Mouse (Mus musculus): ENCODE results near the gene Camkmt. TPM values are rescaled to one million over a fixed set of nuclear protein-coding genes. Genes with fewer than 3 reads are reported as not detected.

Gene Camkmt
- polyA plus RNA-seq, 1 experiment = 4.8 TPM

- H3K4me1 ChIP-seq (ENCODE audit: control insufficient read depth, insufficient read depth, low read length) = no peaks in the 10 kb centered on the region
- TF ChIP-seq POLR2A (IDR thresholded peaks at IDR 0.05; ENCODE audit: low read depth, low read length) = no peak
- TF ChIP-seq CTCF (IDR thresholded peaks at IDR 0.05; ENCODE audit: borderline replicate concordance, insufficient read depth, low read length) = no peak
- no peak overlapping the region for H3K27ac ChIP-seq (ENCODE audit: insufficient read depth, low read length)
- H3K4me3 ChIP-seq (ENCODE audit: insufficient read depth, low read length) = no peak overlapping the region
These were observed 20.3 kb downstream of the Camkmt start for GRCm38 (mm10) chr17:85110640-85111039.

GRCm38 (mm10) chr17:85113441-85113840 is 23.1 kb downstream of the Camkmt start:
- TF ChIP-seq CTCF (IDR thresholded peaks at IDR 0.05; ENCODE audit: borderline replicate concordance, insufficient read depth, low read length) (no peak), POLR2A (IDR thresholded peaks at IDR 0.05; ENCODE audit: low read depth, low read length) (no peak)
- no peak overlapping the region for H3K4me3 ChIP-seq (ENCODE audit: insufficient read depth, low read length)
- no peak overlapping the region for H3K27ac ChIP-seq (ENCODE audit: insufficient read depth, low read length)
- no peaks in the 10 kb centered on the region for H3K4me1 ChIP-seq (ENCODE audit: control insufficient read depth, insufficient read depth, low read length)

- Histone ChIP-seq H3K27ac (ENCODE audit: insufficient read depth, low read length) (no peak overlapping the region), H3K4me3 (ENCODE audit: insufficient read depth, low read length) (no peak overlapping the region), H3K4me1 (ENCODE audit: control insufficient read depth, insufficient read depth, low read length) (no peaks in the 10 kb centered on the region)
- TF ChIP-seq CTCF (IDR thresholded peaks at IDR 0.05; ENCODE audit: borderline replicate concordance, insufficient read depth, low read length) (peak; percentile 44; the same call in 1 of the 2 replicates), POLR2A (IDR thresholded peaks at IDR 0.05; ENCODE audit: low read depth, low read length) (no peak)
These were observed 26.3 kb downstream of the Camkmt start for GRCm38 (mm10) chr17:85116643-85117042.

- Histone ChIP-seq H3K27ac (ENCODE audit: insufficient read depth, low read length) (no peak overlapping the region), H3K4me3 (ENCODE audit: insufficient read depth, low read length) (no peak overlapping the region), H3K4me1 (ENCODE audit: control insufficient read depth, insufficient read depth, low read length) (no peaks in the 10 kb centered on the region)
- TF ChIP-seq POLR2A (IDR thresholded peaks at IDR 0.05; ENCODE audit: low read depth, low read length) (no peak), CTCF (IDR thresholded peaks at IDR 0.05; ENCODE audit: borderline replicate concordance, insufficient read depth, low read length) (no peak)
These were observed 48.0 kb downstream of the Camkmt start for GRCm38 (mm10) chr17:85138393-85138792.

- Histone ChIP-seq H3K27ac (ENCODE audit: insufficient read depth, low read length) (no peak overlapping the region), H3K4me1 (ENCODE audit: control insufficient read depth, insufficient read depth, low read length) (no peaks in the 10 kb centered on the region), H3K4me3 (ENCODE audit: insufficient read depth, low read length) (no peak overlapping the region)
- TF ChIP-seq POLR2A (IDR thresholded peaks at IDR 0.05; ENCODE audit: low read depth, low read length) (no peak), CTCF (IDR thresholded peaks at IDR 0.05; ENCODE audit: borderline replicate concordance, insufficient read depth, low read length) (no peak)
These were observed 51.3 kb downstream of the Camkmt start for GRCm38 (mm10) chr17:85141621-85142020.

- no peak overlapping the region for H3K27ac ChIP-seq (ENCODE audit: insufficient read depth, low read length)
- H3K4me1 ChIP-seq (ENCODE audit: control insufficient read depth, insufficient read depth, low read length) = no peaks in the 10 kb centered on the region
- H3K4me3 ChIP-seq (ENCODE audit: insufficient read depth, low read length) = no peak overlapping the region
- no peak for TF ChIP-seq POLR2A (IDR thresholded peaks at IDR 0.05; ENCODE audit: low read depth, low read length)
- TF ChIP-seq CTCF (IDR thresholded peaks at IDR 0.05; ENCODE audit: borderline replicate concordance, insufficient read depth, low read length) = no peak
These were observed 52.3 kb downstream of the Camkmt start for GRCm38 (mm10) chr17:85142495-85143111.

- H3K4me3 ChIP-seq (ENCODE audit: insufficient read depth, low read length) = no peak overlapping the region
- no peaks in the 10 kb centered on the region for H3K4me1 ChIP-seq (ENCODE audit: control insufficient read depth, insufficient read depth, low read length)
- no peak overlapping the region for H3K27ac ChIP-seq (ENCODE audit: insufficient read depth, low read length)
- no peak for TF ChIP-seq POLR2A (IDR thresholded peaks at IDR 0.05; ENCODE audit: low read depth, low read length)
- no peak for TF ChIP-seq CTCF (IDR thresholded peaks at IDR 0.05; ENCODE audit: borderline replicate concordance, insufficient read depth, low read length)
These were observed 53.8 kb downstream of the Camkmt start for GRCm38 (mm10) chr17:85144141-85144540.

- no peak overlapping the region for H3K4me3 ChIP-seq (ENCODE audit: insufficient read depth, low read length)
- H3K4me1 ChIP-seq (ENCODE audit: control insufficient read depth, insufficient read depth, low read length) = no peaks in the 10 kb centered on the region
- no peak overlapping the region for H3K27ac ChIP-seq (ENCODE audit: insufficient read depth, low read length)
- TF ChIP-seq POLR2A (IDR thresholded peaks at IDR 0.05; ENCODE audit: low read depth, low read length) (no peak), CTCF (IDR thresholded peaks at IDR 0.05; ENCODE audit: borderline replicate concordance, insufficient read depth, low read length) (no peak)
These were observed 58.0 kb downstream of the Camkmt start for GRCm38 (mm10) chr17:85148348-85148747.

GRCm38 (mm10) chr17:85149211-85149738 is 58.9 kb downstream of the Camkmt start:
- no peak for TF ChIP-seq POLR2A (IDR thresholded peaks at IDR 0.05; ENCODE audit: low read depth, low read length)
- no peak for TF ChIP-seq CTCF (IDR thresholded peaks at IDR 0.05; ENCODE audit: borderline replicate concordance, insufficient read depth, low read length)
- H3K4me1 ChIP-seq (ENCODE audit: control insufficient read depth, insufficient read depth, low read length) = no peaks in the 10 kb centered on the region
- no peak overlapping the region for H3K4me3 ChIP-seq (ENCODE audit: insufficient read depth, low read length)
- no peak overlapping the region for H3K27ac ChIP-seq (ENCODE audit: insufficient read depth, low read length)

- no peak overlapping the region for H3K27ac ChIP-seq (ENCODE audit: insufficient read depth, low read length)
- H3K4me3 ChIP-seq (ENCODE audit: insufficient read depth, low read length) = no peak overlapping the region
- no peak for TF ChIP-seq CTCF (IDR thresholded peaks at IDR 0.05; ENCODE audit: borderline replicate concordance, insufficient read depth, low read length)
- TF ChIP-seq POLR2A (IDR thresholded peaks at IDR 0.05; ENCODE audit: low read depth, low read length) = no peak
- H3K4me1 ChIP-seq (ENCODE audit: control insufficient read depth, insufficient read depth, low read length) = no peaks in the 10 kb centered on the region
These were observed 60.9 kb downstream of the Camkmt start for GRCm38 (mm10) chr17:85151264-85151663.

Data from embryonic fibroblast, embryonic 13.5 days (primary cell).